Mouse (Mus musculus) retina, postnatal 7 days (tissue): ENCODE results near the gene Rpp30.

Experiments used
- DNase-seq: peaks from one replicate; pipeline ENCODE4 v3.0.0-alpha.2; 2012; ENCODE audit warnings: low read depth, low spot score

The Rpp30 gene

GRCm38 (mm10) chr19:36128440-36128839, 44.9 kb downstream of the Rpp30 start:
- DNase-seq = no peak

DNA sequence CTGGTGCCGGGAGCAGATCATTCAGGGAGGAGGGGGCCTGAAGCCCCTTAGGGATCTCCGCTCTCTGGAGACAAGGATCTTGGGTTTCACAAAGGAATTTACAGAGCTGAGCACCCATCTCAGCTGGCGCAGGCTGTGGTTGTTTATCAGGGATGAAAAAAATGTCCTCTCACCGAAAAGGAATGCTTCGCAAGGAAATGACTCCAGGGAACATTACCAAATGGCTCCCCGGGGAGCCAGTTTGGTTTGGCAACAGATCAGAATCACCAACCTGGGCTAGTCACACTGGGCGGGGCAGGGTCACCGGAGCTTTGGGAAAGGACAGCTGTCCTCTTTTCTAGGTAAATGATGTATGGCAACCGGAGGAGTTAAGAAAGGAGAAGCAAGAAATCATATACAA, 45.7 kb downstream of the Rpp30 start:
- DNase-seq = no peak

DNA sequence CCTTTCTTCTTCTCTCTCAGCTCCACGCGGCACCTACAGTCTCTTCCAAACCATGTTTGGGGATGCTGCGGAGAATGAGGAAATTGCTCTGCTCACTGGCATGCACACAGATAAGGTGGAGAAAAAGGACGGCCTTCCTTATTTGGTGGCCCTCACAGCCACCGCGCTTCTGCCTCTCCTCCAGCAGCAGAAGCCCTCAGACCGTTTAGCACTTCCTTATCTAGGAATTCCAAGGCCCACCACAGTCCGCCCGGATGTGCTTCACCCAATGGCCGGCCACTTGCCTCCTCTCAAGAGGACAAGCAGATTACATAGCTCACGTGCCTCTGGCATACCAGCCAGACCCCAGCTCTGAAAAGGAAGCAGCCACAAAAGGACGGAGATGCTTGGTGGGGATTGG, 46.1 kb downstream of the Rpp30 start:
- DNase-seq = no peak

DNA sequence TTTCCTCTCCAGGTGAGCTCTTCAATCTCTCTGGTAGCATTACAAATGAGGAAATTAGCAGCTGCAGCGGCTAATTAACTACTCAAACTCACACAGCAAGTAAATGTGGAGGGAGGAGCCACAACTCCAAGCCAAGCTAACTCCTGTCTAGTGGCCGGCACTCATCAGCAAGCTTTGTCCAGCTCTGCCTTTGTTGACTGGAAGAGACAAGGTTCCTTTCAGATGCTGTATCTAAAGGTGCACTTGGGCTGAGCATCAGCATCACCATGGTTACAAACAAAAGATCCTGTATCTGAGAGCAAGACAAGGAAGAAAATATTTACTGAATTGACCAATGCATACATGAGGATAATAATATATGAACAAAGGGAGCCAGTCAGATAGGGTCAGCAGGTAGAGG, 46.7 kb downstream of the Rpp30 start:
- DNase-seq = no peak

GRCm38 (mm10) chr19:36131990-36132389, 48.5 kb downstream of the Rpp30 start:
- no peak for DNase-seq

DNA sequence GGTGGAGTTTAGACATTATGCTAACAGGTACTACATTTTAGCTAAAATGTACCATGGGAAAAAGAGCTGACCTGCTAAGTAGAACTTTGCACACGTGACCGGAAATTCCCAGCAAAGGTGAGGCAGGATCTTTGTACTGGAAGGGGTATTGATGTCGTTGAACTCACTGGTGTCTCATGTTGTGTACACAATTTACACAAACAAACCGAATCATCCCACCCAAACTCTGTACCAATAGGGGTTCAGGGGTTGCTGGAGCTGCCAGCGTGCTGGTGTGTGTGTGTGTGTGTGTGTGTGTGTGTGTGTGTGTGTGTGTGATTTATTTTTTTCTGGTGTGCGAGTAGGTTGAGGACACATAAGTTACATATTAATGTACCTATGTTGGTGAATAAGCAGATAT, 49.5 kb downstream of the Rpp30 start:
- DNase-seq = no peak

DNA sequence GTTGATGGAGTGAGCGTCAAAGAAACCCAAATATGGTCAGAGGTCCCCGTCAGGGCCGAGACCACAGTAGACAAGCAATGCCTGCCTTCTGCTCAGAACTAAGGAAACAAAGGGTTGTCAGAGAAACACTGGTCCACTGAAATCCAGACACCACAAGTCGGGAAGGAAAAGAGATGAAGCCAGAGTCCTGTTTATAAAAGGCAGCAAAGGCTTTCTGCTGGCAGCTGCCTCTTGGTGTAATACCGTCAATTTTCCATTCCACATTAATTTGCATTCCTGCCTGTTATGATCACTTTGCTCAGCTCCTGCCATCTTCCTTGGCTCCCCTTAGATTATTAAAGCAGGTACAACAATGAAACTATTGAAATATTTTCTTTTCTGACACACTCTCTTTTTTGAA, 50.2 kb downstream of the Rpp30 start:
- DNase-seq = no peak

DNA sequence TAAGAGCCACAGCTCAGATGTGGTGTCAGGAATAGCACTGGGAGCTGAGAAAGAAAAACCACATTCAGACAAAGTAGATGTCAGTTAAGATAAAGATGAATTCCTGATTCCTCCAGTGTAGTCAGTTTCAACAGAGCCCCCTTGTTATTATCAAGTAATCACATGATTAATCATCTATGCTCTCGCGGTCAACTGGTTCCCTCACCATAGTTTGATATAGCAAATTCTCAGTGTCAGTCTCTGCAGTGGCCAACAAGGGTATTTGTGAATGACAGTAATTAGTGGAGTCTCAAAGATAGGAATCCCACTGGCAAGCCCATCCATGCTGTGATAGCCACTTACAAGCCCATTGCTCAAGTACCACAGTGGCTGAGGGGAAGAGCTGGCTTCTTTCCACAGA, 60.1 kb downstream of the Rpp30 start:
- DNase-seq = no peak

DNA sequence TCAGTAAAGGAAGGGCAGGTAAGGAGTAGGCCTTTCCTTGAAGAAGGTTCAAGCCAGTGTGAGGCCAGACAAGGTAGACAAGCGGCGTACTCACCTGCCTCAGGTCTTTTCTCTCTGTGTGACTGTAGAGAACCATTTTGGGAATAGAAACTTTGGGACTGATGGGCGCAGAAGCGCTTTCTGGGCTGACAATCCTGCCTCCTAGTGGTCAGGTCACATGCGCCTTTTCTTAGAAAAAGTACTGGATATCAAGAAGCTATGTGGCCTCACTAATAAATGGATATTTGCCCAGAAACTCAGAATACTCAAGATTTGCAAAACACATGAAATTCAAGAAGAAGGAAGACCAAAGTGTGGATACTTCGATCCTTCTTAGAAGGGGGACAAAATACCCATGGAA, 65.1 kb downstream of the Rpp30 start:
- DNase-seq = no peak

GRCm38 (mm10) chr19:36150241-36151007, 66.9 kb downstream of the Rpp30 start:
- no peak for DNase-seq
